Mouse (Mus musculus): ENCODE results near the gene Pard3b. TPM values are rescaled to one million over a fixed set of nuclear protein-coding genes. Genes with fewer than 3 reads are reported as not detected.

Pard3b gene
- total RNA-seq, 2 experiments from 2014 or later, result 9.6 to 10.7 TPM

DNA sequence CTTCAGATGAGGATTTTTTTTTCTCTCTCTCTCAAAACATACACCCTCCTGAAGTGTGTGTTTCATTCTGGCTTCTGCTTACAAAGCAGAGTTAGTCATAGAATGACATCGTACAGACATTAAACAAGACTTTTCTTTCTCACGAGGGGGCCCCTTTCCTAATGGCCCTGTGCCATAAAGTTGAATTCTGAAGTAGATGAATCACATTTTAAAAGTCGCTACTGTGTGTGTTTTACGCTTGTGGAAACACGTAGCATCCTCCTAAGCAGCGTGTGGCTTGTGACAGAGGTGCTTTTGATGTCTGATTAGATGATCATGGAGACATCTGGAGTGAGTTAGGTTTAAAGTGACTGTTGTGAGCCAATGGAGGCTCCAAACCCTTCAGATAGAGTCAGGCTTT, 447.4 kb downstream of the Pard3b start:
- DNase-seq, result no peak

DNA sequence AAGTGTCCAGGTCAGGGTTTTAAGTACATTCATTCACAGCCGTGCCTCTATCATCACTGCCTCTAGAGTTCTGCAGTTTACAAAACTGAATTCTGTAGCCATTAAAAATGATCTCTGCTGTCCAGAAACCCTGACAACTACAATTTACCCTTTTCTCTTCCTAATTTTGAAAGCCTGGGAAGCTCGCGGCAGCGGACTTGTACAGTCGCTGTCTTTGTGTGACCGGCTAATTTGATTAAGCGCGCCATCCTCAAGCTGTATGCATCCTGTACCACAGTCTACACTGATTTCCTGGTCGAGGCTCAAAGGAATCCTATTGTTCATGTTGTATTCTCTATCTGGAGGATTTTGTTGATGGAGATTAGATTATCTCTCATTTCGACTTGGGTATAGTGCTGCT, 448.8 kb downstream of the Pard3b start:
- no peak for DNase-seq

DNA sequence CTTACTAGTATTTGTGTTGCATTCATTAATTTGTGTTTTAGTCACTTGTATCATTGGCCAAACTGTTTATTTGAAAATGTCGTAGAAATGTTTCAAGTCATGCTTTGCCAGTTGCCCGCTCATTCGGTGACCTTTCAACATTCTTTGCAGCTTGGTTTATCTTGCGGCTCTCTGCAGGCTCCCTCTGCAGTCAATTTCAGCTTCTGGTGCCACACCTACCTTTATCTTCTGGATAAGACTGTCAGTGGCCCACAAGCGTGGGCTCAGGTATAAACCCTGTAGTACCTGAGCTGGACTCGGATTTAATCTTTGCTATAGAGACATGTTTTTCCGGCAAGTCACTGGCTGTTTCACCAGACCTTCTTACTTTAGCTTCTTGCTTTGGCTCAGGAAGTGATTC, 456.3 kb downstream of the Pard3b start:
- no peak for DNase-seq

- DNase-seq, result no peak
Measured at GRCm38 (mm10) chr1:62122426-62122825, 483.8 kb downstream of the Pard3b start.

GRCm38 (mm10) chr1:62129186-62129585, 490.6 kb downstream of the Pard3b start:
- DNase-seq, result no peak

DNA sequence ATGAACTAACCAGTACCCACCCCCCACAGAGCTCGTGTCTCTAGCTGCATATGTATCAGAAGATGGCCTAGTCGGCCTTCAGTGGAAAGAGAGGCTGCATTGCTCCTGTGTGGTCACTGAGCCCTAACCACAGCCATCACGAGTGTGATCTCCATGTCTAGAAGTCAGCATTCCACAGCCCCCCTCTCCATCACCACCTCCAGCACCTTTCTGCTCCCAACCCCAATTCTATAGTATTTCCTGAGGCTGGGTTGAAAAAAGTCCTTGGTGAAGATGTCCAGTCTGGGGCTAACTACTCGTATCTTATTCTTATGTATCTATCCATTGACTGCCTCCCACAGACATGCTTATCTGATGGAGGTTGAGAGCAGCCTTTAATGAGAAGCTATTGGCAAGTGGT, 509.5 kb downstream of the Pard3b start:
- no peak for DNase-seq

- DNase-seq, result no peak
Measured at GRCm38 (mm10) chr1:62148786-62149185, 510.2 kb downstream of the Pard3b start.

- DNase-seq, result no peak
Measured at GRCm38 (mm10) chr1:62155970-62156369, 517.3 kb downstream of the Pard3b start.

DNA sequence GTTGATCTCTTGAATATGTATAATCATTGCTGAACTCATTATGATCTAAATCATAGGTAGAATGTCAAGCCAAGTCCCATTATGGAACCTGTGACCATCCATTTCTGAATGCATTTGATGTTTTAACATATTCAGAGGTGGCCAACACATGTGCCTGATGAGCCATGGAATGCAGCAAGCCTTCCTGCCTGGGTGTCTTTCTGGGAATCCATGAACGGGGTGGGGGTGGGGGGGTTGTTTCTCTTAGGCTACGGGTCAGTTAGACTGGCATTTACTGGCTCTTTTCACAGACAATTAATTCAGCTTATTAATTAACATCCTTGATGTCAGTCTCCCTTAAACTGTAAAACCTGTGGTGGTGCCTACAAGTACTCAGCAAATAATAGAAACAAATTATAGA, 521.0 kb downstream of the Pard3b start:
- DNase-seq, result no peak

DNA sequence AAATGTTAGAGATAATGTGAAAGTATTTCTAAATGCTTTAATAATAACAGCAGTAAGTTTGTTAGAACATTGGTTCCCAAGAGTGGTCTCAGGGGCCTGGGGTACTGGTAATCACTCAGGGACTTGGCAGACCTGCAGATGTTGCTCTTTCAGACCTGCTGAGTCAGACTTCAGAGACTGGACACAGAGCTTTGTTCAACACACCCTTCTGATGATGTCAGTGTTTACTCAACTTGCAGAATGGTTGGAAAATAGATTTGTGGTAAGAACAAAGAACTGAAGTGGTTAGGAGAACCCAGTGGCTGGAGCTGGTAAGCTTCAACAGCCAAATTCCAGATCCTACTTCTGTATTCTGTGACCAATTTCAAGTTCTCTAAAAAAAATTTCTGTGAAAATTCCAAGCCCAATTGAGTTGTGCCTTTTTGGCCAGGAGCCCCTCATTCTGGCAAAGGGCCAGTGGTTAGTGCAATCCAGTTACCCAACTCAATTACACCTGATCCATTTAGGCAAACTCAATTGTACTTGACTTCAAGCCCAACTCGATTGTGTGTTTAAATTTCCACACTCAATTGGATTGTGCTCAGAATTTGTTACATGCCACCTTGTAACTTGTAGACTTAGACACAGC, 536.5 kb downstream of the Pard3b start:
- DNase-seq, result peak; percentile 4

DNA sequence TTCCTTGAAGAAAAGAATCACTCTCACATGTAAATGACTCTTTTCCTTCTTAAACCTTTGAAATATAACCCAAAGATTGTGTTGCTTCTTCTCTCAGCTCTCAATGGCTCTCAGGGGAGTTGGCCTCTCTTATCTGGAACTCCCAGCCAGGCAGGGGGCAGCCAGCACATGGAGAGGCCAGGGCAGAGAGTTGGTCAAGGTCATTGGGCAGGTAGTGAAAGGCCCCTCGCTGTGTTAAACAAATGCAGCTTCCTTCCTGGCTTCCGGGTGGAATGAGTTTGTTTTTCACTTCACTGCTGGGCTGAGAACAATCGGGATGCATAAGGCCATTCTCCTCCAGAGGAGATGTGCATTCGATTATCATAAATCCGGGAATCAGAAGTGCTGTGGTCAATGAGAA, 543.0 kb downstream of the Pard3b start:
- DNase-seq, result no peak

- no peak for DNase-seq
Measured at GRCm38 (mm10) chr1:62182634-62183033, 544.0 kb downstream of the Pard3b start.

DNA sequence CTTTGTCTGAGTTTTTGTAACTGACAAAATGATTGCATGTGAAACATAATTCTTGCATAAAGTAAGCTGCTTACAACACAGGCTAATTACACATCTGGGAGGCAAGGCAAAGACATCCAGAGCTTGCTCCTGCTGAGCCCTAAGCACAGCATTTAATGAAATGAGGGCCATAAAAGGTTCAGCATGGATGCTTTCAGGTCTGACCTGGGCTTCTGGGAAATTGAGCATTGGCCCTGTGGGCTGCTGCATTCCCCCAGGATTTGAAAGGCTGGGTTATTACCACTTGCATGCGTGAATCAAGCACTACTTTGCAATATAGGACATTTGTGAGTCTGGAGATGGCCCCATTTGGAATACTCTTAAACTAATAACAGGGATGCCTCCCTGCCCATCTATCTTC, 552.2 kb downstream of the Pard3b start:
- no peak for DNase-seq

GRCm38 (mm10) chr1:62197515-62197914, 558.9 kb downstream of the Pard3b start:
- no peak for DNase-seq

- no peak for DNase-seq
Measured at GRCm38 (mm10) chr1:62200919-62201318, 562.3 kb downstream of the Pard3b start.

GRCm38 (mm10) chr1:62201686-62202257, 563.1 kb downstream of the Pard3b start:
- DNase-seq, result no peak

DNA sequence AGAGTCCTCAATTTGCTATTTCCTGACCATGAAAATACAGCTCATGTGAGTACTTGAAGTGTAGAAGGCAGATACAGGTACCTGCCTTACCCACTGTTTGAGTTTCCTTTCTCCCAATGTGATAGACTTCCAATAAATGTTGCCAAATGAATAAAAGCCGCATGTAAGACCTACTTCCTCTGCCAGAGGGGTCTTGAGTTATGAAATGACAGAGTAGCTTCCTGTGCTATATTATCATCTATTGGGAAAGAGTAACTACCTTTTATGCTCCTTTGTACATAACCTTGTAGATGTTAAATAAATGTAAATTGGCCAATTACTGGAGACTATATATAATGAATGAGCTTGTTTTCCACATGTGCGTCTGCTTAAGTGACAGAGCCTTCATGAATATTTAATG, 574.7 kb downstream of the Pard3b start:
- no peak for DNase-seq

GRCm38 (mm10) chr1:62215842-62216241, 577.2 kb downstream of the Pard3b start:
- no peak for DNase-seq

DNA sequence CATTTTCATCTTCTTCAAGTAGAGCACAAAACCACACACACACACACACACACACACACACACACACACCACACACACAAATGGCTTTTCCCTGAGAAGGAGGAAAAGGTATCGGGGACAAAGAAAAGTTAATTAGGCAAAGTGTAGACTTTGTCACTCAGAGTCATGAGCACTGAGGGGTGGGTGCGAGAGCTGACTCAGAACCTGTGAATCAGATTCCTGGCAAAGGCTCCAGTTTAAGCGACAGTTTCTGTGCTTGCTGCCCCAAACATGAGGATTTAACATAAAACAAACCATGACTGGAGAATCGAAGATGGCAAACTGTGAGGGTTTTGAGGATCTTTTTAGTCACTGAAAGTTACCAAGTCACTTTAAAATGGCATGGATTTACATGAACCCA, 577.9 kb downstream of the Pard3b start:
- no peak for DNase-seq

- no peak for DNase-seq
Measured at GRCm38 (mm10) chr1:62229129-62229528, 590.5 kb downstream of the Pard3b start.

DNA sequence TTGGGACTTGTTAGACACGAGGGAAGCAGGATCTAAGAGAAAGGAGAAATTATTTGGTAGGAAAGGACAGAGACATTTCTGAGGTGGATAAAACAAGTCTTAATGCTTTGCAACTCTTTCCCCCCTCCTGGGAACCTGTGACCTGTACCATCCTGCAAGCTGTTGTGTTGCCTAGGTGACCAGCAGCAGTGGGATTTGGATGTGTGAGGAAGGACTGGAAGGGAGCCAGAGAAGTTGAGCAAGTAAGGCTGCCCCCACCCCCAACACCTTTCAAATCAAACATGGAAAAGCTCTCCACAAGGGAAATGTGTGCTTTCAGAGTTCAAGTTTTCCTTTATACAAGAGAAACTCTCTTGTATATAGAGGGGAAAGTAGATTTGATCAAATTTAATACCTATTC, 595.4 kb downstream of the Pard3b start:
- no peak for DNase-seq

DNA sequence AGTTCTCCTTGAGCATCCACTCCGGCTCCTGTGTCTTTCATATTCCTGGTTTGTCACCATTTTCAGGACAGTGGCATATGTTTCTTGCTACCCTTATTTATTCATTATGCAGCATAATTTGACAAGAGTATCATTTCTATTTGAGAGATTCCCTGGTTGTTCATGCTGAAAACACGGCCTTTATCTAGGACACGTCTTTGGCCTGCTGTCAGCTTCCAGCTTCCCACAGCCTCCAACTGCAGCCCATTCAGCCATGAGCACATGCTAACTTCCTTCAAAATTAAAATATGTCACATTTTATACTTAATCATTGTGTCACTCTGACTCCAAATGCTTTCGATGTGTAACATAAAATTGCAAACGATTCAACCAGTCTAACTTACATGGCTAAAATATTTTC, 596.5 kb downstream of the Pard3b start:
- DNase-seq, result no peak

GRCm38 (mm10) chr1:62244191-62244984, 605.8 kb downstream of the Pard3b start:
- peak; percentile 15 for DNase-seq

- no peak for DNase-seq
Measured at GRCm38 (mm10) chr1:62252432-62252831, 613.8 kb downstream of the Pard3b start.

Data from gastrocnemius, postnatal 10 days (tissue).